Mouse (Mus musculus) ES-Bruce4 (cell line): ENCODE data around the gene Sdhc.
"Not testable (repeated sequence)": the region's sequence is repeated elsewhere in the genome, so short reads cannot be mapped to it uniquely, and the experiment has no call there.

Experiments used
- CTCF ChIP-seq: IDR thresholded peaks from one replicate; pipeline ENCODE4 v1.8.1; 2011; ENCODE audit warnings: low read depth, low read length
- POLR2A ChIP-seq: IDR thresholded peaks from one replicate; pipeline ENCODE4 v1.8.1; 2011; ENCODE audit warnings: low read length; ENCODE audit not compliant: insufficient read depth

DNA sequence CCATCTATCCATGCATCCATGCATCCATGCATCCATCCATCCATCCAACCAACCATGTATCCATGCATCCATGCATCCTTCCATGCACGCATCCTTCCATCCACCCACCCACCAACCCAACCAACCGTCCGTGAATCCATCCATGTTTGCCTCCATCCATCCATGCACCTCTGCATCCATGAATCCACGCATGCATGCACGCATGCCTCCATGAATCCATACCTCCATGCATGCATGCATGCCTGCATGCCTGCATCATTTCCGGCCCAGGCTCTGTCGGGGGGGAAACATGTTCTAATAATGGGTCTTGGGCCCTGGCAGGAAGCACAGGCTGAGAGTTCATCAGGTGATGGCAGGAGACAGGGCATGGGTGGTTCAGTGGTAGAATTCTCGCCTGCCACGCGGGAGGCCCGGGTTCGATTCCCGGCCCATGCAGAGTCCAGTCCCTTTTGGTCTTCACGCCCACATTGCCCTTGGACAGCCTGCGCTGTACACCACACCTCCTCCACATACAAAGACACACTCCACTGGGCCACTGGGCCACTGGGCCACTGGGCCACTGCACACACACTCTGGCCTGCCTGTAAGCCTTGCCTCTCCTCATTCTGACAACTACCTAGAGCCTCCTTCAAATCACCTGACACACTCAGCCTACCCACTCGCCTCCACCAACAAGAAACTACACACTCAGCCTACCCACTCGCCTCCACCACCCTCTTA lies 68.7 kb downstream of the Sdhc start:
- TF ChIP-seq CTCF, POLR2A: not testable (repeated sequence)
